Mouse (Mus musculus) layer of hippocampus, adult 9-11 months (tissue): Measurements from ENCODE around the gene Dctn2.

Source experiments
- DNase-seq: peaks from one replicate; pipeline ENCODE4 v3.0.0; 2022

Gene Dctn2

GRCm38 (mm10) chr10:127318009-127318408, 51.8 kb downstream of the Dctn2 start:
- DNase-seq: no peak

- DNase-seq: no peak
Measured at GRCm38 (mm10) chr10:127319969-127320368, 53.8 kb downstream of the Dctn2 start.

GRCm38 (mm10) chr10:127321621-127322020, 55.5 kb downstream of the Dctn2 start, which contains the start of gene Arhgap9:
Gene Arhgap9, plus strand, starts transcription at chr10:127321964.
- no peak for DNase-seq

- no peak for DNase-seq
Measured at GRCm38 (mm10) chr10:127322178-127322577, 56.0 kb downstream of the Dctn2 start.

- no peak for DNase-seq
Measured at GRCm38 (mm10) chr10:127322669-127323068, 56.5 kb downstream of the Dctn2 start.

GRCm38 (mm10) chr10:127323131-127323855, 57.1 kb downstream of the Dctn2 start:
- DNase-seq: no peak

GRCm38 (mm10) chr10:127324495-127324894, 58.3 kb downstream of the Dctn2 start:
- DNase-seq: no peak

GRCm38 (mm10) chr10:127325454-127326016, 59.4 kb downstream of the Dctn2 start:
- no peak for DNase-seq

GRCm38 (mm10) chr10:127326017-127326801, 60.0 kb downstream of the Dctn2 start:
- DNase-seq: no peak

GRCm38 (mm10) chr10:127326828-127327227, 60.7 kb downstream of the Dctn2 start:
- no peak for DNase-seq

GRCm38 (mm10) chr10:127327461-127328145, 61.4 kb downstream of the Dctn2 start:
- no peak for DNase-seq

- DNase-seq: no peak
Measured at GRCm38 (mm10) chr10:127330212-127330611, 64.0 kb downstream of the Dctn2 start.
